Mouse (Mus musculus) T-cell, adult 2 months (primary cell): ENCODE results near the gene Naip5.
A peak's percentile ranks its signal among the peaks of the same experiment; 100 is the strongest.
"Not testable (repeated sequence)": the region's sequence is repeated elsewhere in the genome, so short reads cannot be mapped to it uniquely, and the experiment has no call there.

ENCODE experiments used
- DNase-seq: peaks from one replicate; pipeline ENCODE4 v3.0.0; 2022; ENCODE audit warnings: low spot score

The Naip5 gene

DNA sequence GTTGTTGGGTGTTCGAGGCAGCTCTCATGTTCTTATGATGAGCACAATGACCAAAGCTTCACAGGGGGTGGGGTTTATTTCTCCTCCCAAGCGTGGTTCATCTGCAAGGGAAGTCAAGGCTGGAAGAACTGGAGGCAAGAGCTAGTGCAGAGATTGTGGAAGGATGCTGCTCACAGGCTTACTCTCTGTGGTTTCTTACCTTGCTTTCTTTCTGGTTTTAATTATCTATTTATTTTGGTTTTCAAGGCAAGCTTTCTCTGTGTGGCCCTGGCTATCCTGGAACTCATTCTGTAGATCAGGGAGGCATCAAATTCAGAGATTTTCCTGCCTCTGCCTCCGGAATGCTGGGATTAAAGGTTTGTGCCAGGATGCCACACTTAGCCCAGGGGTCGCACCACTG is at the start of gene Naip5:
Gene Naip5, minus strand, starts transcription at position 101 of the 400 bp plus-strand sequence.
- DNase-seq, result not testable (repeated sequence)

DNA sequence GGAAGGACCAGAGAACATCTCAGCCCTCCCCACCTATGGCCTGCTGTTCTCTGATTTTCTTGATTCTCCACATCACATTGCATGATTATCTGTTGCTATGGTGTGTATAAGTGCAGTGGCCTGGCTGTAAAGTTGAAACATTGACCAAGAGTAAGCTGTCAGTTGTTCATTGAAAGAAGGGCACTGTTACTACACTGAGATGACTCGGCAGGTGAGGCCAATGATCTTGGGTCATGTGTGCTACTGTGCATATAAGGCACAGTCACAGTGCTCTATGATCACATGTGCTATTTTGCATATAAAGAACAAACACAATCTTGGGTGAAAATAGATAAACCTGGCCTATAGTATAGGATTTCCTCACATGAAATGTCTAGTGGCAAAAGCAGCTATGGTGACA is 38.5 kb upstream of the Naip5 start:
- DNase-seq, result no peak

DNA sequence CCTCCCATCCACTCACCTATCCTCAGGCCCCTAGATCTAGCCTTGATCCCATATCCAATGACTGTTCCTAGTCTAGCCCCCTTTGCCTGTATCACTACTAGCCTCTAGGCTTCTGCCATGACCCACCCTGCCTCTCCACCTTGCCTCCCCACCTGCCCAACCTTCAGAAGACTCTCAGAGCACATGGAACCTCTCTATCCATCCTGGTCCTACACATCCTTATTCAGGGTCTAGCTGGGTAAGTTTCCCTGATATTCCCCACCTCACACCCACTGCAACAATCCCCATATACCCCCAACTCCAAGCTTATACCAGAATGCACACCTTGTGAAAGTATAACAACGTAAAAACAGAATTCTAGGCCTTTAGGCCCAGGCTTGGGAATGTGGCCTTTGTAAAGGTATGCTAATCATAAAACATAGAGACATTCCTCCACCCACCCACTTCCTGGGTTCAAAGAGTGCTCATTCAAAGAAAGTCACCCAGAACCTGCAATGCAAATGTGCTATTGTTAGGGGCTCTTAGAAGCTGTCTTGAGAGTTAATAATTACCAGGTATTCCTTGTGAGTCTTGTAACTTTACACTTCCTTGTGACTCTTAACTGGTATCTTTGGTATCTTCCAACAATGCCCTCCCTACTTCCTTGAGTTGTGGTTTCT is 25.5 kb upstream of the Naip5 start:
- DNase-seq, result not testable (repeated sequence)

DNA sequence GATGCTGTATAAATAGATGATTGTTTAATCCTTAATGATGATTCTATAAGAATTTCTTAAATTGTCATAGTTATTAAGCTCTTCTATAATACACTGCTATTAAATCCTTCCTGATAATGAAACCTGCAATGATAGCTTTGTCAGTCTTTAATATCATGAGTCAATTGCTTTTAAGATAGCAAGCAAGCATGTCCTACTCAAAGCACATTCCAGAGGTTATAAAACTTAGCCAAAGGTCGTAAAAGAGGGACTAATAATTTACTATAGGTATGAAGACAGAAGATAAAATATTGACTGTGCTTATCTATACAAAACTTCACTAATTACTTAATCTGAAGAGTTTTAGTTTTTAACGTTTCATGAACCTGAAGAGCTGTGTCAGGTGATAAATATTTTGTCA is 10.9 kb upstream of the Naip5 start:
- DNase-seq, result not testable (repeated sequence)

DNA sequence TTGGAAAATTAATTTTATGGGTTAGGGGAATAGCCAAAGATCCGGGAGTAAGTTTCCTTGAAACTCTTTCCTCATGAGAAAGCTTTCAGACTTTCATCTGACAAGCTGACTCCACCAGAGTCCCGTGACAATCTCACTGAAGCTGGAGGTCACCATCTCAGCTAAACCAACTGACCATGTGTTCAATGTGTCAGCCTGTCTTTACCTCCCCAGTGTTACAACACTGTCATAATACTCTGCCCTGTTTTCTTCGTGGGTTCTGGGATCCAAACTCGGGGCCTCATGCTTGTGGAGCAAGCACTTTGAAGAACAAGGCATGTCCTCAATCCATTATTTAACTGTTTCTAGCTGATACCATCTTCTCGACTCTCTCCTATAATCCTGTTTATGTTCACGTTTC is 9.8 kb upstream of the Naip5 start:
- not testable (repeated sequence) for DNase-seq

DNA sequence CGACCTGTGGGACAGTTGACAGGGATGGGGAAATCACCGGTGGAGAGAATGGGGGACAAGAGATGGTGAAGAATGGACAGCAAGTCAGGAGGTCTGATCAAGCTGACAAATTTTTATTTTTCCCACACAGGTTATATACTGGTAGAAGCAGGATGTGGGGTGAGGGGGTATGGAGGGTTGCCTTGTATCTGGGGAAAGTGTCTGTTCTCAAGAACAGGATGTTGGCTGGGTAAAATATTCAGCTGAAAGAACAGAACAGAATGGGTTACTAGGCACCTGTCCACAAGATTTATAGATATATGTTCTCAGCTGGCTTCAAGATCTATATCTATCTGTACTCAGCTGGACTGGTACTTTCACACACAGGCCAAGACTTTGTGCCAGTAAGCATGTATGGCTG is 5.8 kb upstream of the Naip5 start:
- DNase-seq, result not testable (repeated sequence)

DNA sequence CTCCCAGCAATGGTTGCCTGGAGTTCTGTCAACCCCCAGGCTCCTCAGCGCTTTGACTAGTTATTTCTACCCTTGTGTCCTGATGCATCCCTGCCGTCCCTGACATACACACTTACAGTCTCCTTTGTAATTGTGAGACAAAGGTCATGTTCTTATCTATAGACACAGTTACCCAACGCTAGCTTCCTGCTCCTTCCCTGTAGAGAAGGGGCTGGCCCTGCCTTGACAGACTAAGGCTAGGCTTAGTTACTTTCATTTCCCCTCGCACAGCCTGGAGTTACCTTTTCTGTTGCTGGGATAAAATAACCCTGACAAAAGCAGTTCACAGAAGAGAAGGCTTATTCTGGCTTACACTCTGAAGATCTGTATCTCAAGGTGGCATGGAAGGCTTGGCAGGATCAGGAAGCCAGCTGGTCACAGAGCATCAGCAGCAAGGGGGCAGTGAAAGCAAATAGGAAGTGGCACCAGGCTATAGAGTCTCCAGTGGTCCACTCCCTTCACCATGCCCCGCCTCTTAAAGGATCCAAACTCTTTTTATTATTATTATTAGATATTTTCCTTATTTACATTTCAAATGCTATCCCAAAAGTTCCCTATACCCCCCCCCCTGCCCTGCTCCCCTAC is 885 bp upstream of the Naip5 start:
- not testable (repeated sequence) for DNase-seq

DNA sequence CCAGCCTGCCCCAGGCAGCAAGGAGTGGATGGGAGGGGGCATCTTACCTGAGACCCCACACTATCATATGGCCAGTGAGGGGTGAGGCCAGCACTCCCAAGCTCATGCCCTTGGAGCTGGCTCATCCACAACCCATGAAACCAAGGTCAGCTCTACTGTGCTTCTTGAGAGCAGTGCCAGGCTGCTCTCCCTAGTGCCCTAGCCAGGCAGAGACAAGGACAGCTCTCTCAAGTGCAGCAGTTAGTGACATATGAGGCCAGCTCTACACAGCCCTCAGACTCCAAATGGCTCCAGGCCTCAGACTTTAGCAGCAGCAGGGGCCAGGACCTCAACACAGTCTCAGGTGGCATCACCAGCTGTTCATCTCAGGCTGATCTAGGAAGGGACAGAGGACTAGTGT is 2.4 kb downstream of the Naip5 start:
- no peak for DNase-seq

DNA sequence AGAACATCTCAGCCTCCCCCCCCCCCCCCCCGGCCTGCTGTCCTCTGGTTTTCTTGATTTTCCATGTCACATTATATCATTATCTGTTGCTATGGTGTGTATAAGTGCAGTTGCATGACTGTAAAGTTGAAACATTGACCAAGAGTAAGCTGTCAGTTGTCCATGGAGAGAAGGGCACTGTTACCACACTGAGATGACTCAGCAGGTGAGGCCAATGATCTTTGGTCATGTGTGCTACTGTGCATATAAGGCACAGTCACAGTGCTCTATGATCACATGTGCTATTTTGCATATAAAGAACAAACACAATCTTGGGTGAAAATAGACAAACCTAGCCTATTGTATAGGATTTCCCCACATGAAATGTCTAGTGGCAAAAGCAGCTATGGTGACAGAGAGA is 32.4 kb downstream of the Naip5 start:
- not testable (repeated sequence) for DNase-seq

DNA sequence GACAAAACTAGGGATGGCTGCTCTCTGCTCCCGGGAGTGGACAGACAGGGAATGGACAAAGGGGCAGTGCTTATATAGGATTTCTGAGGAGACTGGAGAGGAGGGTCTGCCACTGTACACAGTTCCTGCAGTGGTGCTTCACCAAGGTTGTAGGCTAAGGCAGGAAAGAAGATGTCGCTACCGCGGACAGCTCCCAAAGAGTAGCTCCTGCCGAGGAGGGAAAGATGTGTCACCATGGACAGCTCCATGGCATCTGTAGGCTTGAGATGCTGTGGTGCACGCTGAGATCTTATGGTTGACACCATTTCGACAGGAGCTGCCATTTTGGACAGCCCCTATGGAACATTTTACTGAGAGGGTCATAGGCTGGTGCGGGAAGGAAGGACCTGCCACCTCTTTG is 35.6 kb downstream of the Naip5 start:
- no peak for DNase-seq

DNA sequence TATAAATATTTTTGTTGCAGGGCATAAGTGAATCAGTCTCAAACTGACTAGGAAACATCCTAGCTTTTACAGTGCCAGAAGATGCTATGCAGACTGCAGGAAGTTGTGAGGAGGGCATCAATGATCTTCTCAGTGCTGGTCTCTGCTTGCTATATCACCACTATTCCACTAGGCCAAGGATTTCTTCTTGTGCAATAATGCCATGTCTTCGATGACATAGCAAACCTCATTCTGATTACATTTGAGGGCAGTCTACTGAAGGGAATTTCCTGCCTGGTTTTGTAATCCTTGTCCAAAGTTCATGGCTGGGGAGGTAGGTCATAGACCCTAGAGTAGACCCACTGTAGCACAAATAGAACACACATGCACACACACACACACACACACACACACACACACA is 42.8 kb downstream of the Naip5 start:
- no peak for DNase-seq

DNA sequence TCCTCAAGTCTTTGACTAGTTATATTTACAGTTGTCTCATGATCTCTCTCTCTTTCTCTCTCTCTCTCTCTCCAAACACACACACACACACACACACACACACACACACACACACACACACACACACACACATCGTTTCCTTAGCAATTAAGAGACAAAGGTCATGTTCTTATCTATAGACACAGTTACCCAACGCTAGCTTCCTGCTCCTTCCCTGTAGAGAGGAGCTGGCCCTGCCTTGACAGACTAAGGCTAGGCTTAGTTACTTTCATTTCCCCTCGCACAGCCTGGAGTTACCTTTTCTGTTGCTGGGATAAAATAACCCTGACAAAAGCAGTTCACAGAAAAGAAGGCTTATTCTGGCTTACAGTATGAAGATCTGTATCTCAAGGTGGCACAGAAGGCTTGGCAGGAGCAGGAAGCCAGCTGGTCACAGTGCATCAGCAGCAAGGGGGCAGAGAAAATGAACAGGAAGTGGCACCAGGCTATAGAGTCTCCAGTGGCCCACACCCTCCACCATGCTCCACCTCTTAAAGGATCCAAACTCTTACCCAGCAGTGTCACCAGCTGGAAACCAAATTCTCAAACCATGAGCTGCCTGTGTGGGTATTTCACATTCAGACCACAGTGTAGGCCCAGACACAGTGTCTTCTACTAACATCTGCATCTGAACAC is 44.3 kb downstream of the Naip5 start, which contains the start of gene Naip2:
Gene Naip2, minus strand, starts transcription at position 434 of the 675 bp plus-strand sequence.
- DNase-seq, result peak; percentile 2

DNA sequence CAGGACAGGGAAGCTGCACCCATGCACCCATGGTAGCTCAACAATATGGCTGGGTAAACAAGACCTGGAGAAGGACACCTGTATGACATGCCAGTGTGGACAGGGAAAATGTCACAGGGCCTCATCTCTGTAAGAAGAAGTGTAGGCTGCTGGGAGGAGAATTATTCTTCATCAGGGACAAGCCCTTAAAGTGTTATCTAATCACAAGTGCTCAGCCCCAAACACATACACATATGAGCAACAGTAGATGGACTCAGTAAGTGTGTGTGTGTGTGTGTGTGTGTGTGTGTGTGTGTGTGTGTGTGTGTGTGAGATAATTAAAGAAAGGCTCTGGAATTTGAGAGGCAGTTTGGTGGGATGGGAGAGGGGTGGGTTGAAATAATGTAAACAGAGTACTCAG is 45.3 kb downstream of the Naip5 start:
- no peak for DNase-seq

DNA sequence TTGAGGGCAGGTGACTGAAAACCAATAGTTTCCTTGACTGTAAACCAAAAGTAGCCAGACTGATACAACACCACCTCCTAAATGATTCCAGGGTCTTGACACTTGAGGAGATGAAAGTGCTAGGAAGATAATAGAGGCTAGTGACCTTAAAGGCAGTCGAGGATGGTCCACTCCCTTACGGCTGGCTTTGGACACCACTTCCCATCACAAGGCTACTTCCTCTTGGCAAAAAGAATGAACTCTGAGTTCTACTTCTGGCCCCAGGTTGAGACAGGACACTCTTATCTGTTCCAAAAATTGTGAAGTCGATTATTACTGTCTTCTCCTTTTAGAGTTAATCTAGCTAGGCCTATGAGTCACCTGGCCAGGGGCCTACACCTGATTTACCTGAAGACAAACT is 50.7 kb downstream of the Naip5 start:
- no peak for DNase-seq

DNA sequence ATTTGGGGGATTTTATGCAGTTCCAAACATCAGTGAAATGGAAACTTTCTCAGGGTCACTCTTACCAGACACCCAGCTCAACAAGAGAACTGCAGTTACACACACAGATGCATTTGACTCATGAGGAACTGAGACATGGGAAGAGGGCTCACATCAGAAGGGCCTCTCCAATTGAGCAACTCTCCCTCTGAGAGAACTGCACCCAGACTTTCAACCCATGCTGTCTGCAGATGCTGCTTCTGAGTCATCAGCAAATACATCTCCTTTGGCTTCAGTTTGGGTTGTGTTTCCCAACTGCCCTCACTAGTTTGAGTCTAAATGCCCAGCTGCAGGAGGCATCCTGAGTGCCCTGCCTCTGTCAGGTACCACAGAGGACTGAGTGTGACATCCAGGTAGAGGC is 63.0 kb downstream of the Naip5 start:
- DNase-seq, result not testable (repeated sequence)

DNA sequence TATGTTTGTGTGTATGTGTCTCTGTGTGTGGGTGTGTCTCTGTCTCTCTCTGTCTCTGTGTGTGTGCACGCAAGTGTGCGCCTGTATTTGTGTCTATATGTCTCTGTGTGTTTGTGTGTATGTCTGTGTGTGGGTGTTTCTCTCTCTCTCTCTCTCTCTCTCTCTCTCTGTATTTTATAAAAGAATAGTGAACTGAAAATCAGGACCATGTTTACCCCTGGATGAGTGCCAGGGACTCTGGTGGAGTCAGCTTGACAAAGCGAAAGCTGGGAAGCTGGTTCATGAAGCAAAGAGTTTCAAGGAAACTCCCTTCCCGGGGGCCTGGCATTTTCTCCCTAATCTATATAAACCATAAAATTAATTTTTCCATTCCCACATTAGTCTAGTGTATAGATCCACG is 71.8 kb downstream of the Naip5 start:
- not testable (repeated sequence) for DNase-seq

DNA sequence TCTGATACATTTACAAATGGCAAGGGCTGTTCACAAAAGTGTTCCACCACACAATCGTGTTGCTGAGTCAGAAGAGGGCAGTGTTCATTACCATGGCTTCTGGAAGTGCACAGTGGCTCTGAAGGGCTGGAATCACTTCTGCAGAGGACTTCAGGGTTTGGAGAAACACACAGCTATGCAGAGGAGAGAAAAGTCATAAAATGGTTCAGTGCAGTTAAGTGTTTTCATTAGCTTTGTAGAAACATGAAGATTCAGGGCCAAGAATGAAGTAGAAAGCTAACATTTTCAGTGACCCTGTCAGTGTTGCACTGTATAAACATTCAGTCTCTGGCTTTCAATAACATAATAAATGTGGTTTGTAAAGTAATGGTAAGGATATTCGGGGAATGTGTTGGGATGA is 79.7 kb downstream of the Naip5 start:
- DNase-seq, result not testable (repeated sequence)

DNA sequence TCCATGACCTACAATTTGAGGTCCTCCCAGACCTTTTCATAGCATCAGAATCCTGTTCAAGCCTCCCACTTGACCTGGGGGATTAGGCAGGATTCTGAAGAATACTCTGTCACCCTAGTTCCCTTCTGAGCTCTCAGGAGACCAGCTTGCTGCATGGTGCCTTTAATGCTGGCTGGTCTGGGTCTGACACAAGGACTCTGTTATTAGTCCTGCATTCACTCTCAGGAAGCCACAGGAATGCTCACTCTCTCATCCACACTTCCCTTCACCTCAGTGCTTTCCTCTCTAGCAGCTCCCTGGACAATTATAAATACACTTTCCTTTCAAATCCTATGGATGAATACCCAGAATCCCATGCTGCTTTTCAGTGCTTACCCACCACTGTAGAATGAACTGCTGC is 83.7 kb downstream of the Naip5 start:
- not testable (repeated sequence) for DNase-seq
